Mouse (Mus musculus) adrenal gland, postnatal 4 days (tissue): ENCODE measurements around the gene Nrtn. TPM values are rescaled to one million over a fixed set of nuclear protein-coding genes. Genes with fewer than 3 reads are reported as not detected.

Experiments used
- DNase-seq, 2 experiments: peaks; one replicate each; pipeline ENCODE4 v3.0.0; 2021 to 2022; ENCODE audit warnings: low spot score in 2 of 2, mixed read lengths in 2 of 2
- total RNA-seq, 2 experiments: library from RNA; stranded (reverse); gene quantifications; 2 replicates each; pipeline ENCODE4 v1.2.3; 2021

Nrtn gene
- total RNA-seq, 2 experiments from 2014 or later, result 4.1 to 5.2 TPM

- DNase-seq, result no peak
Measured at GRCm38 (mm10) chr17:56763741-56764250, 6.5 kb upstream of the Nrtn start.

GRCm38 (mm10) chr17:56762769-56763731, 5.7 kb upstream of the Nrtn start:
- DNase-seq, result no peak

GRCm38 (mm10) chr17:56761991-56762410, 4.7 kb upstream of the Nrtn start:
- DNase-seq, result peak; percentile 74 to 77

GRCm38 (mm10) chr17:56761077-56761476, 3.7 kb upstream of the Nrtn start:
- no peak for DNase-seq

- no peak for DNase-seq
Measured at GRCm38 (mm10) chr17:56759261-56759660, 1.9 kb upstream of the Nrtn start.

- DNase-seq, result peak in 1 of 2 experiments; percentile 63
Measured at GRCm38 (mm10) chr17:56758132-56758531, 802 bp upstream of the Nrtn start.

GRCm38 (mm10) chr17:56756703-56757399, 479 bp downstream of the Nrtn start:
- DNase-seq, result no peak

- no peak for DNase-seq
Measured at GRCm38 (mm10) chr17:56754271-56755185, 2.8 kb downstream of the Nrtn start.

GRCm38 (mm10) chr17:56753452-56753851, 3.9 kb downstream of the Nrtn start:
- DNase-seq, result no peak

- no peak for DNase-seq
Measured at GRCm38 (mm10) chr17:56751404-56752072, 5.8 kb downstream of the Nrtn start.

- no peak for DNase-seq
Measured at GRCm38 (mm10) chr17:56744173-56744572, 13.2 kb downstream of the Nrtn start.

GRCm38 (mm10) chr17:56740788-56741160, 16.6 kb downstream of the Nrtn start:
- no peak for DNase-seq

GRCm38 (mm10) chr17:56740118-56740787, 17.1 kb downstream of the Nrtn start:
- DNase-seq, result no peak

GRCm38 (mm10) chr17:56738221-56738620, 19.1 kb downstream of the Nrtn start:
- DNase-seq, result no peak

- no peak for DNase-seq
Measured at GRCm38 (mm10) chr17:56736534-56736933, 20.8 kb downstream of the Nrtn start.

GRCm38 (mm10) chr17:56729656-56730055, 27.7 kb downstream of the Nrtn start:
- DNase-seq, result no peak

- DNase-seq, result no peak
Measured at GRCm38 (mm10) chr17:56729151-56729550, 28.2 kb downstream of the Nrtn start.

- DNase-seq, result no peak
Measured at GRCm38 (mm10) chr17:56728117-56728516, 29.2 kb downstream of the Nrtn start.

- no peak for DNase-seq
Measured at GRCm38 (mm10) chr17:56727659-56728058, 29.7 kb downstream of the Nrtn start.
